Mouse (Mus musculus) kidney, adult 18-20 months (tissue): ENCODE measurements around the gene Pcna.

Experiments used
- DNase-seq: peaks from one replicate; pipeline ENCODE4 v3.0.0; 2021

The Pcna gene

GRCm38 (mm10) chr2:132232413-132232945 lies 20.6 kb downstream of the Pcna start:
- no peak for DNase-seq

GRCm38 (mm10) chr2:132224359-132224758 lies 28.8 kb downstream of the Pcna start:
- no peak for DNase-seq

- DNase-seq: no peak
Observed at GRCm38 (mm10) chr2:132221611-132222073, 31.5 kb downstream of the Pcna start.

GRCm38 (mm10) chr2:132211995-132212656 lies 41.0 kb downstream of the Pcna start:
- no peak for DNase-seq

GRCm38 (mm10) chr2:132210806-132211312 lies 42.3 kb downstream of the Pcna start:
- no peak for DNase-seq

- no peak for DNase-seq
Observed at GRCm38 (mm10) chr2:132208246-132208881, 44.8 kb downstream of the Pcna start.

GRCm38 (mm10) chr2:132206316-132206881 lies 46.7 kb downstream of the Pcna start:
- no peak for DNase-seq

GRCm38 (mm10) chr2:132205549-132205948 lies 47.6 kb downstream of the Pcna start:
- no peak for DNase-seq

GRCm38 (mm10) chr2:132203773-132204172 lies 49.3 kb downstream of the Pcna start:
- no peak for DNase-seq

GRCm38 (mm10) chr2:132203186-132203585 lies 49.9 kb downstream of the Pcna start:
- DNase-seq: no peak
